Mouse (Mus musculus) urinary bladder, adult 18-20 months (tissue): ENCODE results near the gene Plxdc1.

ENCODE experiments used
- DNase-seq, 2 experiments: peaks; one replicate each; pipeline ENCODE4 v3.0.0; 2022; ENCODE audit warnings: low spot score in 2 of 2, mixed read lengths in 2 of 2

Plxdc1 gene

GRCm38 (mm10) chr11:97985727-97986677 is at the start of gene Plxdc1:
Gene Plxdc1 (minus strand): TSS chr11:97986444.
- DNase-seq: peak in 1 of 2 experiments; percentile 55

- peak; percentile 25 to 28 for DNase-seq
Measured at GRCm38 (mm10) chr11:98035977-98036377, 49.7 kb upstream of the Plxdc1 start.

GRCm38 (mm10) chr11:98034840-98035239 is 48.6 kb upstream of the Plxdc1 start:
- DNase-seq: no peak

GRCm38 (mm10) chr11:98034061-98034460 is 47.8 kb upstream of the Plxdc1 start:
- DNase-seq: no peak

- peak in 1 of 2 experiments; percentile 60 for DNase-seq
Measured at GRCm38 (mm10) chr11:98031443-98031770, 45.2 kb upstream of the Plxdc1 start.

- no peak for DNase-seq
Measured at GRCm38 (mm10) chr11:98030701-98031442, 44.6 kb upstream of the Plxdc1 start.

GRCm38 (mm10) chr11:98027785-98028184 is 41.5 kb upstream of the Plxdc1 start:
- no peak for DNase-seq

- DNase-seq: no peak
Measured at GRCm38 (mm10) chr11:98027297-98027688, 41.0 kb upstream of the Plxdc1 start.

GRCm38 (mm10) chr11:98026570-98027296 is 40.5 kb upstream of the Plxdc1 start, which contains the start of gene Rpl19:
Gene Rpl19 (plus strand): TSS chr11:98026710.
- DNase-seq: peak; percentile 87 to 89

GRCm38 (mm10) chr11:98026248-98026569 is 40.0 kb upstream of the Plxdc1 start:
- DNase-seq: no peak

GRCm38 (mm10) chr11:98024516-98024915 is 38.3 kb upstream of the Plxdc1 start:
- no peak for DNase-seq

GRCm38 (mm10) chr11:98022555-98023371 is 36.5 kb upstream of the Plxdc1 start, which contains the start of gene Cacnb1:
Gene Cacnb1 (minus strand): TSS chr11:98023034.
- peak; percentile 34 to 61 for DNase-seq

- no peak for DNase-seq
Measured at GRCm38 (mm10) chr11:98022253-98022554, 36.0 kb upstream of the Plxdc1 start.

- DNase-seq: peak in 1 of 2 experiments; percentile 30
Measured at GRCm38 (mm10) chr11:98021565-98022252, 35.5 kb upstream of the Plxdc1 start.

GRCm38 (mm10) chr11:98021118-98021517 is 34.9 kb upstream of the Plxdc1 start:
- DNase-seq: no peak

GRCm38 (mm10) chr11:98020710-98021109 is 34.5 kb upstream of the Plxdc1 start:
- DNase-seq: no peak

- no peak for DNase-seq
Measured at GRCm38 (mm10) chr11:98019883-98020610, 33.8 kb upstream of the Plxdc1 start.

GRCm38 (mm10) chr11:98018858-98019641 is 32.8 kb upstream of the Plxdc1 start:
- no peak for DNase-seq

- no peak for DNase-seq
Measured at GRCm38 (mm10) chr11:98018222-98018621, 32.0 kb upstream of the Plxdc1 start.
